Mouse (Mus musculus) cerebellum, adult 2 months (tissue): ENCODE results near the gene Spin1.

ENCODE experiments used
- CTCF ChIP-seq: fragments of 200-500 bp; IDR thresholded peaks from 2 replicates; pipeline ENCODE4 v1.5.1; 2011; ENCODE audit warnings: low read depth, mild to moderate bottlenecking, control low read depth, low read length, moderate library complexity, borderline replicate concordance; ENCODE audit not compliant: insufficient read depth
- POLR2A ChIP-seq: fragments of 200-500 bp; IDR thresholded peaks from 2 replicates; pipeline ENCODE4 v1.6.1; 2011; ENCODE audit warnings: low read length, control low read depth, borderline replicate concordance; ENCODE audit not compliant: insufficient read depth

- TF ChIP-seq POLR2A (no peak), CTCF (no peak)
Measured at GRCm38 (mm10) chr13:51121966-51122365, 21.3 kb downstream of the Spin1 start.
